Mouse (Mus musculus) splenic B cell, adult 2 months (primary cell): ENCODE measurements around the gene Fam169a.

Source experiments
- DNase-seq: peaks from one replicate; pipeline ENCODE4 v3.0.0-alpha.2; 2011; ENCODE audit warnings: low read depth, low spot score
- H3K27me3 ChIP-seq: 2 replicates; pipeline ENCODE4 v1.6.1; 2012; ENCODE audit warnings: mild to moderate bottlenecking, low read length, moderate library complexity, mixed read lengths; ENCODE audit not compliant: control insufficient read depth, poor library complexity, insufficient read depth, severe bottlenecking
- H3K36me3 ChIP-seq: 2 replicates; pipeline ENCODE4 v1.6.1; 2012; ENCODE audit warnings: mild to moderate bottlenecking, low read length, moderate library complexity, mixed read lengths; ENCODE audit not compliant: control insufficient read depth, poor library complexity, insufficient read depth, severe bottlenecking

Fam169a gene

DNA sequence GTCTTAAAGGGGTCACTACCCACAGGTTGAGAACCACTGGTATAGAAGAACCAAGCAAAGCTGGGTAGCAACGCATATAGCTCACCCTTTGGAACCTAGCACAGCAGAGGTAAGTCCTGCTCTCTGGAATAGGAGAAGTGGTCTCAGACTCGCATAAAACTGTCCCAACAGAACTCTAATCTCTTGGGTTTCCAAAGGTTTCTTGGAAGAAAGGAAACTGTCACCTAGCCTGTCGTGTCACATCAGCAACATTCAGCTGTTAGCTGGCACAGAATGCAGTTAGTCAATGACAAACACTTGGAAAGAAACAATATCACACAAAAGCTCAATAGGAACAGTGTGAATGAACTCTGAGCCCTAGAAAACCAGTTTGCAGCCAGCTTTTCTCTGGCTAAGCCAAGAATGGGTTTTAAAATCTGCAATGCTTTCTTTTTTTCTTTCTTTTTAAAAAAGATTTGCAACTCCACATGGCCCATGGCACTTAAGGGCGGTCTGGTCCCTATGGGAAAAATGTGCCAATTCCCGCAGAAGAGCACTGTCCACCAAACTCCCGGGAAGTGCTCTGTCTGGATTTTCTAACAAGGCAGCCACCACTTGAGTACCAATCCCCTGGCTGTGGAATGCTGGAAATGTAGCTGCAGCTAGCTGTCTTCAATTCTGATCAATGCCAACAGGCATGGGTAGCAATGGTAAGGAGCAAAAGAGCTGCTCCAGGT is 113.2 kb downstream of the Fam169a start:
- peaks cover 30% of the 10 kb centered on the region for H3K36me3 ChIP-seq
- DNase-seq: no peak
- H3K27me3 ChIP-seq: no peaks in the 10 kb centered on the region
